Mouse (Mus musculus): ENCODE measurements at regions not wholly inside any gene's neighbourhood (a gene's known extent, or its start where the extent isn't known, plus 50 kb on each side); places are given as distances from the start of the nearest gene placed in this dataset.

DNA sequence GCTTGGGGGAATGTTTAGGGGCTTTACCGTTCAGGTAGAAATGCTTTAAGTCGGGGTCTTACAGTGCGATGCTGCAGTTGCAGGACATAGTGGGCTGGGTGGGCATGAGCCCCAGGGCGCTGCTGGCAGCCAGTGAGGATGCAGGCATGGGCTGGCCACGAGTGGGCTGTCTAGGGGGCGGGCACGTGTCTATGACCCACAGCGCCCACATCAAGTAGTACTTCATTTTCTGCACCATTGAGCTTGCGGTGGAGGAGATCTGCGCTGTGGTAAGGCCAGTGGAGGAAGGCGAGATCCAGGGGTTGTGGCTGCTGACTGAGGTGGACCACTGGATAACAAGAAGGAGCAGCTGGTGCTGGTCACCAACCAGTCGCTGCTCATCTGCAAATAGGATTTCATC lies 52.4 kb upstream of the Olfr291 start:
- DNase-seq (ENCODE audit: inconsistent ontology term): no peak

DNA sequence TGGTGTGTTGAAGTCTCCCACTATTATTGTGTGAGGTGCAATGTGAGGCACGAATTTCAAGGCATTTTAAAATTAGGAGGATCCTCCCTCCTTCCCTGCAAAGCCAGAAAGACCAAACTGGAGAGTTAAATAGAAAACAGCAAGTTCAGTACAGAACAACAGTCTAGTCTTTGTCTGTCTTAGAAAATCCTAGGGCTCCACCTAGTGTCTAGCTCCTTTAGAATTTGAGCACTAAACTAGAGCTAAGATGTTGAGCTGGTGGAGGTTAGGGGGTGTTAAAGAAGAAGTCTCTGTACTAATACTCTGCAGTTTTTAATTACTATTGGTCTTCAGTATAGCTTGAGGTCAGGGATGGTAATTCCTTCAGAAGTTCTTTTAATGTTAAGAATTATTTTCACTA lies 58.7 kb upstream of the Olfr291 start:
- peak; percentile 27 for DNase-seq (ENCODE audit: inconsistent ontology term)

DNA sequence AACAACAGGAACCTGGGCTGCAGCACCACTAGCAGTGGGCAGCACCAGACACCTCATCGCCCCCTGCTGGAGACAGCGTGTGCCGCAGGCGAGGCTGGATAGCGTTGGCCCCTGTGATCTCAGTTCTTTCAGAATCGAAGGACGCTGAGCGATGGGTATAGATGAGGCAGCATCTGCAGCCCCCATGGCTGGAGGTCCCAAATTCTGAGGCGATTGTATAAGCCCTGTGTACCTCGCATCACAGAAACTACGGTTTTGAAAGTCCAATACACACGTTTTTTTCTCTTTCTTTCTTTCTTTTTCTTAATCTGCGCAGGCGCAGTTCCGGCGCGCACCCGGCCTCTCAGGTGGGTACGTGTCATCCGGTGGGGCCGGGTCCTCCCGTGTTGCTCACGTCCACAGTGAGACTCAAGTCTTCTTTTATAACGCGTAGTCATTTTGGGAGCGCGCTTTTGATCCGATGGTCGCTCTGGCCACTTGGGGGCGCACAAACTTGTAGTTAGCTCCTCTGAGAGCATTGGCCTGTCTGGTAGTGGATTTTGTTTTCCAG lies 74.0 kb upstream of the Olfr291 start:
- peak; percentile 82 for DNase-seq (ENCODE audit: inconsistent ontology term)

DNA sequence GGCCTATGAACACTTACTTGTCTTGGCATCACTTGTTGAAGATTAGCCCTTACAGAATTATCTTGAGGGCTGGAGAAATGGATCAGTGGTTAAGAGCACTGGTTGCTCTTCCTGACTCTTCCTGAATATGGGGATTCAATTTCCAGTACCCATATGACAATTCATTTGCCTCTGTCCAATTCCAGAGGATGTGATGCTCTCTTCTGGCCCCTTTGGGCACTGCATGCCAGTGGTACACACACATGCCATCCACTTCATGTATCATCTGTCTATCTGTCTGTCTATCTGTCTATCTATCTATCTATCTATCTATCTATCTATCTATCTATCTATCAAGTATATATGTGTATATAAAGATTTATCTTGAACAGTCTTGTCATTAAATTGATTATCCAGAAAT lies 75.7 kb upstream of the Olfr291 start:
- DNase-seq (ENCODE audit: inconsistent ontology term): no peak

DNA sequence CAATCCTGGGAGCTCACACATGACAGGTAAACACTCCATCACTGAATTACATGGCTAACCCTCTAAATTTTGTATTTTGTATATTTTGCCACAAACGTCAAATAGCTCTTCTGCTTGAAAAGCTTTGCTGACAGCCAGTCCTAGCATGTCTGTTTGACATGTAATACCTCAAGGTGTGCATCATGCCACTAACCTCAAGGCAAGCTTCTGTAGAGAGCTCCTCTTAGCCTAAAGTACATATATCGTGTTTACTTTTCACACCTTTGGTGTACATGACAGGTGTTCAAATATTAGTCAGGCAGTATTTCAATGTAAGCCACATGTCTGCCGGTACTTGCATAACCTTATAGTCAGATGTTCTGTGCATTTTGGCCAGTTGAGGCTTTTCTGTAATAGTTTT lies 66.5 kb upstream of the Zfand6 start:
- DNase-seq (ENCODE audit: inconsistent ontology term): no peak

DNA sequence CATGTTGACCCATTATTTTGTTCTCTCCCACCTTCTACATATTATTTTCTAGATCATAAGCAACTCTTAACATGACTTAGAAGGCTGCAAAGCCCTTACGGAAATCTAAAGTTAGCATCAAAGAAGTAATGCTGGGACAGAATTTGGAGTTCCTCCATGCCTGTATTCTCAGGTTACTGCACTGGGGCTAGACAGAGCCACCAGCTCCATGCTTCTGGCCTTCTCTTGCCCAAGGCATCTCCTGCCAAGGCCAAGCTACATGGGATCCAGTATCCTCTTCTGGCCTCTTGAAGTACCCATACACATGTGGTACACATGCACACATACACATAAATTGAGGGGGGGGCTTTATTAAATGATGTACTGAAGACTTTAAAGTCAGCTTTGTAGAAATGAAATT lies 63.6 kb upstream of the Zfand6 start:
- DNase-seq (ENCODE audit: inconsistent ontology term): no peak

DNA sequence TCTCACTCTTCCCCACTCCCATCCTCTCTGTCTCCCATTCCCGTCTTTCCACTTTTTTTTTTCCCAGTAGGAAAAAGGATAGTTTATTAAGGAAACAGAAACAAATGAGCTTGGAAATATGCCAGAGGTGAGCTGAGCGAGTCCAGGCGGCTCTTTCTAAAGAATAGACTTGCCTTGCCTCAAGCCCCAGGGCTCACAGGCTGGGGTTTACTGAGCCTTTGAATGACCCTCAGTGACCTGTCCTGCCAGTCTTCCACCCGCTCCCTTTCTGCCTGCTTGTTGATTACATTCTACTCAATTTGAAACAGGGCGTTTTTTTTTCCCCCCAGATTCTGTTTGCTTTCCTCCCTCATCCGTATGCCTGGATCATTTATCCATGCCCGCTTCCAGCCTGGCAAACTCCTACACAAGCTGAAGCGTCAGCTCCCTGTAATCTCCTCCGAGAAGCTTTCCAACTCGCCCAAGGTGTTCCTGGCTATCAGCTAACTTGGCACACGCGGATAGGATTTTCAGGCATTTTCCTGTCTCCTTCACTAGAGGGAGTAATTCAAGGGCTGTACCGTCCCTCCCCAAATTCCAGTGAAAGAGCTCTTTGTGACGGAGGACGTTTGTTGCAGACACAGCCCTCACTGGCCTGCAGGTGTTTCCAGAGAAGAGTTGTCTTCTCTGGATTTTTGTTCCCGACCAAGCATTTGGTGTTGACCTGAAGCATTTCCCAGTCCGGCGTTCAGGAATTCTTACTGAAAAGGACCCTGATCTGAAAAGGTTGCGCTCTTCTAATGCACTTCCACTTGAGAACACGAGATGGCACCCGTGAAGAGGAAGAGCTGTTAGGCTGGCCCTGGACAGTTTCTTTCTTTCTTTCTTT lies 59.9 kb upstream of the Zfand6 start:
- peak; percentile 69 for DNase-seq (ENCODE audit: inconsistent ontology term)

DNA sequence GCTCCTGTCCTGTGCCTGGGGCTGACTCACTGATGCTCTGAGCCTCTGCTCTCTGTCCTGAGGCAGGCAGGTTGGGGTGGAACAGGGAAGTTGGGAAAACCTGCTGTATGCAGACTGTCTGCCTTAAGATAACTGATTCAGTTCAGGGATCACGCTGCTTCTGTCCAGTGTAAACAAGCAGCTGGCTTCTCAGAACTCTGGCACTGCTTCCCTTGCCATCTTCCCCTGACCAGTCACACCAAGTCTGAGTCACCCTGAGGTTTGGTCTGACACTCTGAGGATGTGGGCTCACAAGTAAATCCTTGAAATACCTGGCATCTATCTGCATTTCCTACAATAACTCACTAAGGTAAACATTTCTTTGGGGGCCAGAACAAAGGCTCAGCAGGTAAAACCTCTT lies 58.1 kb upstream of the Zfand6 start:
- DNase-seq (ENCODE audit: inconsistent ontology term): peak; percentile 35

DNA sequence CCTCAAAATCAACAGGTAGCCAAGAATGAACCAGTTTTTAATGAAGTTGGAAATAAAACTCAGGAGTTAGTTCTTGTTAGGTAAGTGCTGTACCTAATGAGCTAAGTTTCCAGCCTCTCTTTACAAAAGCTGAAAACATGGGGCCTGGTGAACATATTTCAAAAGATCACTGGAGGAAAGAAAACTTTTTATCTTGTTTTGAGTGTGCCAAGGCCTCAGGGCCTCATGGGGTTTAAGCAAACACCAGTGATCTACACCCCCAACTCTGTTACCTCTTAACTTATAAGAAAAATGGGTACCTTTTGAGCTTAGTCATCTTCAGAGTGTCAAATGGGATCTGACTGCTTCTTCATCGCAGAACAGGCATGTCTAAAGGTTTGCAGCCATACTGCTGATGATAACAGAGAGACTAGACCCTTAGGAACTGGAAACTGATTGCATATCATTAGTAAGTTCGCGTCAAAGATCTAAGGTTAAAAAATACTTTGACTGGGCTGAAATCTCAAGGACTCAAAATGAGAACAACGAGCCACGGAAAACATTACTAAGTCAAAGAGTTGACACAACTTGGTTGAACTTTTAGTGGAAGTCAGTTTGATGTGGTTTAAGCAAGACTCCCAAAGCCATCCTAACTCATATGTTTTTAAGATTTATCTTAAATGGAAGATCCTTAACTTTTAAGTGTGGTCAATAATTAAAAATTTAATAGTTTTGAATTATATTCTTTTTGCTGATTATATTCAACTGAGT lies 54.7 kb upstream of the Zfand6 start:
- DNase-seq (ENCODE audit: inconsistent ontology term): no peak

DNA sequence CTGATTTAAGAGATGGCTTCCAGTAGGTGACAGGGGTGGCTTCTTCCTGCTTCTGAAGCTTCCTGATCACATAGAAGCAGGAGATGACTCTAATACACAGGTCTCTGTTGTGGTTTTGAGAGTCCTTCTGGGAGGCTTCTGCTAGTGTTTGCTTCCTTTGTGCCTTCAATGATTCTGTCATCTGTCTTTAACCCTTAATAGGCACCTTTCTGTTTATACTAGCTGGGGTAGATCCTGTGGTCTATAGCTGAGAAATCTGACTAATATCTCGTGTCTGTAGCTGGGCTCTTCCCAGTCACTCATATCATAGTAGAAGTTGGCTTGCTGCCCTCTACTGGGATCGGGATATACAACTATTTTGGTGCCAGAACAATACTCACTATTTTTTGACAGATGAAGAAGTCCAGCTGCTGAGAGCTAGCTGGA lies 50.2 kb upstream of the Zfand6 start:
- DNase-seq (ENCODE audit: inconsistent ontology term): peak; percentile 19
